Mouse (Mus musculus): Measurements from ENCODE around the gene Msantd3.

Gene Msantd3

DNA sequence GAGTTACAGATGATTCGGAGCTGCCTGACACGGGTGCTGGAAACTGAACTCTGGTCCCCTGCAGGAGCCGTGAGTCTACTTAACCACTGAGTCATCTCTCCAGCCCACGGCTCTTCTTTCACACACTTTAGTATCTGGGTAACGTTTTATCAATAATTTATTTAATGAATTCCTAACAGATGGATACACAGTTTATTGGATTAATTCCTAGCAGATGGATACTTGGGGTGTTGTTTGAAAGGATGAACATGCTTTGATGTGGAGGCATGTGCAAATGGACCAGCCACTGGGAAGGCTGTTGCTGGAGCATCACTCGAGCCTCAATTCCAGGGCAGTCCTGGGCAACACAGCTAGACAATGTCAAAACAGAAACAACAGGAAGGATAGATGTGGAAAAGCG lies 56.4 kb downstream of the Msantd3 start:
- DNase-seq (ENCODE audit: low read depth, low spot score), result no peak

DNA sequence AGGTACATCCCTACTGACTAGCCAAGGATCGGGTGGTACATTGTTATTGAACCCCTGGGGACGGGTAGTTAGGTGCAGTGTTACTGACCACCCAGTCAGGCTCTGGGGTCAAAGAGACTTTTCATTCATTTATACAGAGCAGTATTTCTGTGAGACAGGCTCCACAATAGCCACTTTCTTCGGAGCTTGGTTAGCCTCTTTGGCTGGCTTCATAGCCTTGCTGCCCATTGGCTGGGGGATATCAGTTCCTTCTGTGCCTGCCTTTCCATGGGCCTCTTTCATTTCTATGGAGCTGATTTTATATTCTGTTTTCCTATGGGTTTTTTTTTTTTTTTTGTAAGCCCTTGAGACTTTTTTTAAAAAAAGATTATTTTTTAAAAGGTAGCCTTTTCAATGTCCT lies 65.9 kb downstream of the Msantd3 start:
- no peak for DNase-seq (ENCODE audit: low read depth, low spot score)

DNA sequence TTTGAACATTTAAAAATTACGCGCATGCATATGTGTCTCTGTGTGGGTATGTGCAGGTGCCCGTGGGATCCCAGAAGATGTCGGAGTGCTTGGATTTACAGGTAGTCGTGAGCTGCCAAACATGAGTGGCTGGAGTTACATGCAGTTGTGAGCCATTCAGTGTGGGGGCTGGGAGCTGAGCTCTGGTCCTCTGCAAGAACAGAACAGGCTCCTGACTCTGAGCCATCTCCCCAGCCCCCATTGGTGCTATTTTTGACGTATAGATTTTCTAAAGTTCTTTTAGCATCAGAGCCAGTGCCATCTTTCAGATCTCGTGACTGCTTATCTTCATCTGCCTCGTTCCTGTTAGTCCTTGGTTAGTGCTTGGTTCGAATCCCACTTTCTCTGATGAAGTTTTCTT lies 69.8 kb downstream of the Msantd3 start:
- DNase-seq (ENCODE audit: low read depth, low spot score), result no peak

DNA sequence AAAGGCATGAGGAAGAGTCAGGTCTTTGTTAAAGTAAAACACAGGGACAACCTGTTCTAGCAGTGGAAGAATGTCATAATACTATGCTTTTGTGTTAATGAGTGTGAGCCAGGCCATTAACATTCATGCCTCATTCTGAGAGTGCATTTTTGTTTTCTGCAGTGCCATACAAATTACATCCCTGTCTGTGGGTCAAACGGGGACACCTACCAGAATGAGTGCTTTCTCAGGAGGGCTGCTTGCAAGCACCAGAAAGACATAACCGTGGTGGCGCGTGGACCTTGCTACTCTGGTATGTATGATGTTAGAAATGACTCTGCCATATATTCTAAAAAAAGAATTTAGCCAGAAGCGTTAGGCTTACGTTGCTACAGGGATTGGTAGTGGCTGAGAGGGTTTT lies 70.5 kb downstream of the Msantd3 start:
- DNase-seq (ENCODE audit: low read depth, low spot score), result no peak

All from CD4-positive helper T cell, adult 2 months (primary cell).